Mouse (Mus musculus) cortical plate, adult 2 months (tissue): ENCODE results near the gene Mkln1. TPM values are rescaled to one million over a fixed set of nuclear protein-coding genes. Genes with fewer than 3 reads are reported as not detected.

Experiments used
- H3K27ac ChIP-seq: fragments of 200-500 bp; 2 replicates; pipeline ENCODE4 v1.5.1; 2012; ENCODE audit warnings: low read length, control low read depth, inconsistent platforms; ENCODE audit not compliant: insufficient read depth
- H3K4me1 ChIP-seq: fragments of 200-500 bp; 2 replicates; pipeline ENCODE4 v1.6.1; 2011; ENCODE audit warnings: low read length; ENCODE audit not compliant: control insufficient read depth, insufficient read depth
- H3K4me3 ChIP-seq: fragments of 200-500 bp; 2 replicates; pipeline ENCODE4 v1.5.1; 2011; ENCODE audit warnings: mild to moderate bottlenecking, low read length, control low read depth; ENCODE audit not compliant: insufficient read depth
- CTCF ChIP-seq: fragments of 200-500 bp; IDR thresholded peaks from 2 replicates; pipeline ENCODE4 v1.5.1; 2011; ENCODE audit warnings: mild to moderate bottlenecking, control low read depth, low read length; ENCODE audit not compliant: insufficient read depth; ENCODE audit errors: extremely low read depth
- POLR2A ChIP-seq: fragments of 200-500 bp; IDR thresholded peaks from 2 replicates; pipeline ENCODE4 v1.6.1; 2011; ENCODE audit warnings: mild to moderate bottlenecking, low read length, control low read depth; ENCODE audit not compliant: insufficient read depth; ENCODE audit errors: extremely low read depth
- polyA plus RNA-seq: library from polyadenylated mRNA; depleted of rRNA; stranded (reverse); fragments of >200 nt; gene quantifications from 2 replicates; pipeline ENCODE4 v1.2.3, GENCODE M21; 2012

The Mkln1 gene
- polyA plus RNA-seq, 1 experiment = 49.8 TPM

DNA sequence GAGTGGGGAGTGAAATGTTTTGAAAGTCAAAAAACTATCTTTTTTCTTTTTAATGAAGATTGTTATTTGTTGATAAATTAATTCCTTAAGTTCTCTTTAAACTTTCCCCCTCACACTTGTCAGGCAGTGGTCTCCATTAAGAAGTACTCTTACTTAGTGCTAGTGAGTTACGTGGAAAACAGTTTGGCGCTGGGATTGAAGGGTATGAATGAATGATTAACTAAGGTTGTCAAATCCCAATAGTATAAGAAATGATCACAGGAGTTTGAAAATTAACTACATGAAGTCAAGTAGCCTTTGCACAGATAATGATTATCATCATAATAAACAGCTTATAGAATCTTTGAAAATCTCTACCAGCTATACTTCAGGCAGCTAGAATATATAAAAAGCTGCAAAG lies 101.7 kb downstream of the Mkln1 start:
- H3K27ac ChIP-seq = no peak overlapping the region

DNA sequence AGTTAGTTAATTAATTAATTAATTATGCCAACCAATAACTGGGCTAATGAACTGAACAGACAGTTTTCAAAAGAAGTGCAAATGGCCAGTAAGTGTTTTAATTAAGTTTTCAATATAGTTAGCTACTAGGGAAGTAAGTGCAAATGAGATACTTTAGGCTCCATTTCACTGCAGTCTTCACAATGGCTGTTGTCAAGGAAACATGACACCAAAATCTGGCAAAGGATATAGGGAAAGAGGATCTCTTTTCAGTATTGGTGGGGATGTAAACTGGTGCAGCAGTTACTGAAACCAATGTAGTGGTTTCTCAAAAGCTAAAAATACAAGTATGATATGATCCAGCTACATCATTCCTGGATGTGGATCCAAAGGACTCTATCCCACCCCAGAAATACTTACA lies 102.2 kb downstream of the Mkln1 start:
- TF ChIP-seq CTCF (no peak), POLR2A (no peak)
- no peaks in the 10 kb centered on the region for H3K4me1 ChIP-seq
- no peak overlapping the region for H3K27ac ChIP-seq
- no peak overlapping the region for H3K4me3 ChIP-seq

More for the DNA sequence above, 101.7 kb downstream of the Mkln1 start:
- TF ChIP-seq POLR2A (no peak), CTCF (no peak)
- no peaks in the 10 kb centered on the region for H3K4me1 ChIP-seq
- no peak overlapping the region for H3K4me3 ChIP-seq

DNA sequence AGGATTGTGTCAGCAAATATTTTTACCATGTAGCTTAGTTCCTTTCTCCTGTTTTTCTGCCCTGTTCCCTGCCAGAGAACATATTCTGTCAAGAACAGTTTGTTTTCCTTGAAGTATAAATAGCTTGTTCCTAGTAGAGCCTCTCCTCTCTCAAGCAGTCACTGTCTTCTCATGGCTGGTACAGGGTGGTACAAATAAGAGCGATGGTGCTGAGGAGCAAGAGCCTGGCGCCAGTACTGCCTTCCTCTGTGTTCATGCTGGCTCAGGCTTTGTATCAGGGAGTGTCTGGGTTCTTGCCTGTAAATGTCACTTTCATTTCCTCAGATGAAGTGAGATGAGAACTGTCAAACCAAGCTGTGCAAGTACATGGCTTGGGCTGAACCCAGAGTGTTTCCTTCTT lies 104.1 kb downstream of the Mkln1 start:
- H3K27ac ChIP-seq = 0 out of 2 replicates have a peak overlapping the region, but pooled peaks have one; percentile 19
- H3K4me3 ChIP-seq = no peak overlapping the region
- TF ChIP-seq CTCF (no peak), POLR2A (0 out of 2 replicates have a peak, but pooled peaks have one; percentile 8)
- no peaks in the 10 kb centered on the region for H3K4me1 ChIP-seq

DNA sequence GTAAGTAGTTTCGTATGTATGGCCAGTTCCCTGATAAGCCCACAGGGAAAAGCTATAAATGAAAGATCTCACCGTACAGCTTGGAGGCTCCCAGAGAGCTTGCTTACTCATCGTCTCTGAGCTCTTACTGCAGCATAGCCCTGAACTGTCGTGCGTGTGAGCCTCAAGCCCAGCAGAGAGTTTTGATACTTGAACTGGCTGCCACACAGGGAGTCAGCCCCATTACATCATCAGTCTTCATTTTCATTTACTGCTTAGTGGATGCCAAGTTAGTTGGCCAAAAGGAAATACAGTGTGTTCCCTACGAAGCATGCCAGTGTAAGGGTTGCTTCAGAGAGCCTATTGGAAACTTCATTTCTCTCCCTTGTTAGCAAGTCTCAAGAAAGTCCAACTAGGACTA lies 115.2 kb downstream of the Mkln1 start:
- TF ChIP-seq POLR2A (no peak), CTCF (no peak)

DNA sequence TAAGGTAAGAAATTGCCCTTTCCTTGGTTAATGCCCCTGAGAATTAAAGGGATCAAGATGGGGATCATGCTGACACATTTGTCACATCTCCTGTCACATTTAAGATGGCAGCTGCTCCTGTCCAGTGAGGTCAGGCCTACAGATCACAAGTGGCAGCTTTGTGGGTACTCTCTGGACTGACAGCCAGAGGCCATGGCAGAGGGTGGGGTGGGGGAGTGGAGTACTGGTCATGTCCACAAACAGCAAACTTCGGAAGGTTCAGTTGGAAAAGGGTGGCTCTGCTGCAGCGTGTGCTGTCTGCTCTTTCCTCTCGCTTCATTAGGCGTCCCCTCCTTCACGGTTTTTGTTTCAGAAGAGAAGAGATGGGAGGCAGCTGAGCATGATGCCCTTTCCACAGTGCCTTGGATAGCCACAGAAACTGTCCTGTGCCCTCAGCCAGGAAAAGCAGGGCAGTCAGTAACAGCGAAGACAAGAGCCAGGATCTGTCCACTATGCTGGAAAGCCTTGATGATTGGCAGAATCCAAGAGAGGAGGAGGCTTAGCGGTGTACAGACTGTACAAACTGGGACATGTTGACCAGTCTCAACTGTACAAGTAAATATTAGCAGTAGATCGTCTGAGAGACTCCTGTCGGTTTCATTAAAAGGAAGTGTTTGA lies 119.3 kb downstream of the Mkln1 start:
- Histone ChIP-seq H3K4me1 (peaks cover 12% of the 10 kb centered on the region), H3K4me3 (no peak overlapping the region), H3K27ac (0 out of 2 replicates have a peak overlapping the region, but pooled peaks have one; percentile 18)
- TF ChIP-seq CTCF = no peak
- no peak for TF ChIP-seq POLR2A

More for the DNA sequence above, 115.2 kb downstream of the Mkln1 start:
- H3K4me1 ChIP-seq = peaks cover 7% of the 10 kb centered on the region; the same call in 1 of the 2 replicates
- no peak overlapping the region for H3K4me3 ChIP-seq
- H3K27ac ChIP-seq = no peak overlapping the region

DNA sequence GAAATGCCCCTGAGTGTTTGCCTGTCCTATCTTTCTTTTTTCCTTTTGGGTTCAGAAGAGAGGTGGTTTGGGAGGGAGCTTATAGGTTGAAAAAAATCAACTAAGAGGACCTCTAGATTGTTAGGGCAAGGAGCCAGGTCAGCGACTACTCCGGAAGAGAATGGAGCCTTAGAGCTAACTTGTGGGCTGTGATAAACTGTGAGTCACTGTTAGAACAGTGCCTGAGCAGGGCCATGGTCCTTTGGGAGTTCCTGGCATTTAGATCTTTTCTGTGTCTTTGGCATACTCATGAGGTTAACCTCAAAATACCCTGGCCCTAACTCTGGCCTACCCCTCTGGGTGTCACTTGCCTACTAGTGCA lies 119.8 kb downstream of the Mkln1 start:
- TF ChIP-seq CTCF (no peak), POLR2A (no peak)
- Histone ChIP-seq H3K4me3 (no peak overlapping the region), H3K27ac (0 out of 2 replicates have a peak overlapping the region, but pooled peaks have one; percentile 18), H3K4me1 (peaks cover 13% of the 10 kb centered on the region)

DNA sequence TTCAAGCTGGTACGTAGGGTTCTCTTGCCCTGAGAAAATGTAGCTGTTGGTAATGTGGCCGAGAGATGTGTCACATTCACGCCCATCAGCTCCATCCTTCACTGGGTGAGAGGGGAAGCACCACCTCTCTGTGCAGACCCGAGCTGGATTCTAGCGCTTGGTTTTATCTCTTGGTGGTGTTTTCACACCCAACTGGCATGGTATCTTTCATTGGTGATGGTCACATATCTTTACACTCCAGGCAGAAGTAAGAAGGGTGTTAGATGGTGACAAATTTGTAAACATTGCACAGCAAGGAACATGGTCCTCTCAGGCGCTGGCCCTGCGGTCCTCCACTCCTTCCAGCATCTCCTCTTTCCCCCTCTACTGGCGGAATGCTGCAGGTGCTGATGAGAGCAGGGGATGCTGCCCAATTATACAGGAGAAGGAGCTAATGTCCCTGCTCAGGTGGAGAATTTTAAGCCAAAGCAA lies 120.5 kb downstream of the Mkln1 start:
- 0 out of 2 replicates have a peak overlapping the region, but pooled peaks have one; percentile 58 for H3K27ac ChIP-seq

DNA sequence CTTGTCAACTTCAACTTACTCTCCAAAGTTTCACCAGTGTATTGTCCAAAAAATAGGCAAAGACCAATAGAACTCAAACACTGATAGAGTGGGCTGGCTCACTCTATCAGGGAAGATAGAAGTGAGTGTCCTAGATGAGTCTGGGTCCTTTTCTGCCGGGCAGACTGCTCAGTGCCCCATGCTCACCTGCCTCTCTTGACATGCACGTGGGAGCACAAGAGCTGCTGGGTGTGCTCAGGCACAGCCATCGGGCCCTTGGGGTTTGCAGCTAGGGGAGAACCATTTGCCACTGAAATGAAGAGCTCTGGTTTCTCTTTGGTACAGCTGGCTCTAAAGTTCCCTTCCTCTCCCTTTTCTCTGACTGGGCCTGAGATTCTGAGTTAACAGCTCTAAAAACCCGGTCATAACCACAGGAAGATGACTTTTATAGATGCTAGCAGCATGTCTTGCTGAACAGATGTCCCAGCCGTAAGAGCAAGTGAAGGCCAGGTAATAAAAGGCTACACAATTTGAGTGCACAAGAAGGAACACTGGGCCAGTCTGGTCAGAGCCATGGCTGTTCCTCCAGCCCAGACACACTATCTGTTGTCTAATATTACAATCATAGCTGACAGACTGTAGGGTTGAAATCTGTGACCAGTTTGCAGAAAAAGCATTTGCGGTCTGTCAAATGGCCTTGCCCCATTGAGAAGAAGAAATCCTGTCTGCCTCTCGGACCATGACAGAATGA lies 122.1 kb downstream of the Mkln1 start:
- no peak overlapping the region for H3K27ac ChIP-seq
- TF ChIP-seq POLR2A = no peak
- TF ChIP-seq CTCF = no peak
- no peak overlapping the region for H3K4me3 ChIP-seq
- H3K4me1 ChIP-seq = peaks cover 13% of the 10 kb centered on the region

More for the DNA sequence above, 120.5 kb downstream of the Mkln1 start:
- TF ChIP-seq CTCF = peak; percentile 58
- TF ChIP-seq POLR2A = no peak
- peaks cover 13% of the 10 kb centered on the region for H3K4me1 ChIP-seq
- H3K4me3 ChIP-seq = no peak overlapping the region

DNA sequence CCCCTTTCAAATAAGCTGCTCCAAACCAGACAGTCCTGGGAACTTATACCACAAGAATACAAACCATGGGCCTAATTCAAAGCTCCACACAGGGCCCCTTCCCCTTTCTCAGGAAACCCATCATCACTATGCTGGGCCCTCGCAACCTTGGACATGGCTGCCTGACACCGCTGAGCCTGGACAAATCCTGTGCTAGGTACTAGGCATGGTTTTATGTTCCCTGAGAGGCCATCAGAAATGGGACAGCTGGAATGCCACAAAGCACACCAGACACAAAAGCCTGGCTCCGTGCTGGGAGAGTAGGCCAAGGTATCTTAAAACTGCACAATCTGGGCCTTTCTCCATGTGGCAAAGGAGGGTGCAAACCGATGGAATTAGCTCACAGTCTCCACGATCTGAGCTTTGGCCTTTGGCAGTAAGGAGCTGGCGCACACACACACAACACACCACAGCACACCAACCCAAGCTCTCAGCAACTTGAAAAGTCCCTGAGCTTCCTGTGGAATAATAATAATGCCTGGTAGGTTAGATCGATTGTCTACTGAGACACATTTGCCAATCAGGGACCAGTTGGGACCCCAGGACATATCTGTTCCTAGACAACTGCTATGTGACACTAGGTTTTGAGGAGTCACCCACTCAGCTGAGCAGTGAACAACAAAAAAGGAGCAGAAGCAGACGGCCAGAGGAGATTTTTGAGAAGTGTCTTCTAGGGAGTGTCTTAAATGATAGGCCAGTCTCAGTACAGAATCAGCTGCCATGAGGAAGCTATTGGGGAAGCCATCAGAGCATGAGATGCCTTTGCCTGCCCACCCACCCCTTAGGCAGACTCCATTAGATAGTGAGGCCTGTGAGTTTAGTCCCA lies 123.2 kb downstream of the Mkln1 start:
- Histone ChIP-seq H3K4me1 (peaks cover 13% of the 10 kb centered on the region), H3K4me3 (no peak overlapping the region), H3K27ac (no peak overlapping the region)
- TF ChIP-seq CTCF = no peak
- TF ChIP-seq POLR2A = no peak

DNA sequence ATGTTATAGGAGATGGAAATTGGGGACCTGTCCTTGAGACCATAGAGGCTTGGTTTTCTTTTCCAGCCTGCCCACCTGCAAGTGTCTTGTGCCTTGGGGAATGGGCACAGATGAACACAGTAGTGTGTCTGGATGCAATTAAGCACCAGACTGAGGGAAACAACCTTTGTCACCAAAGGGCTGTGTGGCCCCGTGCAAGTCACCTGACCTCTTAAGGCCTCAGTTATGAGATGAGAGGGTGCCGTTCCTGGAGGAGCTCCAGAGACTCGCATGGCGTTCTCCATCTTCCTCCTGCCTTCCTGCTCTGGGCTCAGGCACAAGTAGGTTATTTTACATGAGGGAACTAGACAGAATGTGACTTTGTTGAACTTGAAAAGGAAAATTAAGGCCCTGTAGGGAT lies 123.9 kb downstream of the Mkln1 start:
- TF ChIP-seq POLR2A = no peak
- no peak for TF ChIP-seq CTCF

More for the DNA sequence above, 123.9 kb downstream of the Mkln1 start:
- Histone ChIP-seq H3K27ac (peak overlapping the region; percentile 79), H3K4me3 (no peak overlapping the region), H3K4me1 (peaks cover 13% of the 10 kb centered on the region)
